Mouse (Mus musculus) urinary bladder, adult 2 months (tissue): ENCODE measurements around the gene Rsf1. TPM values are rescaled to one million over a fixed set of nuclear protein-coding genes. Genes with fewer than 3 reads are reported as not detected.
A peak's percentile ranks its signal among the peaks of the same experiment; 100 is the strongest.

ENCODE experiments used
- DNase-seq: peaks from one replicate; pipeline ENCODE4 v3.0.0; 2022; ENCODE audit warnings: low spot score
- polyA plus RNA-seq: library from polyadenylated mRNA; depleted of rRNA; stranded (reverse); fragments of >200 nt; gene quantifications from 2 replicates; pipeline ENCODE4 v1.2.3, GENCODE M21; 2012

Rsf1 gene
- polyA plus RNA-seq, 1 experiment, result 6.3 TPM

GRCm38 (mm10) chr7:97631290-97631689 is 51.6 kb downstream of the Rsf1 start:
- no peak for DNase-seq

GRCm38 (mm10) chr7:97632897-97633296 is 53.2 kb downstream of the Rsf1 start:
- DNase-seq, result no peak

DNA sequence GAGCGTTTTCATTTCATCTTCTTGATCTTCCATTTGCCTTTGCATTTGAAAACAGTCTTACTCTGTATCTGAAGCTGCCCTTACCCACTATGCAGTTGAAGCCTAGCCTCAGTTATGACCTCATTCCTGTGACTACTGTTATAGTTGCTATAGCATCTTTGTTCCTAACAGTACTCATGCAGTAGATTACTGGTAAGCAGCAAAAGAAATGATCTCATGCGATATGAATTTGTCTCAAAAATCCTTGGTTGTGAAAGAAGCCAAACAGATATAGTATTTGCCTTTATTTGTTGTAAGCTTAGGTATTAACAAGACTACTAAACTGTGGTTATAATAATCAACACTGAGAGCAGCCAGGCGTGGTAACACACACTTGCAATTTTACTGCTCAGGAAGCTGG is 65.4 kb downstream of the Rsf1 start:
- no peak for DNase-seq

DNA sequence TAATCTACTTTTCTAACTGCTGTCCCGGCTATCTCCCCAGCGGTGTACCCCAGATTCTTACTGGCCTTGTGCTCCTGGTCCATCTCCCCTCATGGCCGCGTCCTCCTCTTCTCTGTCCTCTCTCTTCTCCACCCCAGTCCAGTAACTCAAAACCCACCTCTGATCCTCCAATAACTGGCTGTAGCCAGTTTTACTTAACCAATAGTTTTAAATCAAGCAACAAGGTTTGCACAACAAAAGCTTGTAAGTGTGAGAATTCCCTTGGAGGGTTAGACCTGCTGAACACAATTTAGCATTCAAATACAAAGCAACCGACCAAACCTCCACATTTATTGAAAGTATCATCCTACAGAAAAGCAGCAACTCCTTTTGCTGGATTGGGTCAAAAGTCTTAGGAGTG is 68.0 kb downstream of the Rsf1 start:
- DNase-seq, result no peak

DNA sequence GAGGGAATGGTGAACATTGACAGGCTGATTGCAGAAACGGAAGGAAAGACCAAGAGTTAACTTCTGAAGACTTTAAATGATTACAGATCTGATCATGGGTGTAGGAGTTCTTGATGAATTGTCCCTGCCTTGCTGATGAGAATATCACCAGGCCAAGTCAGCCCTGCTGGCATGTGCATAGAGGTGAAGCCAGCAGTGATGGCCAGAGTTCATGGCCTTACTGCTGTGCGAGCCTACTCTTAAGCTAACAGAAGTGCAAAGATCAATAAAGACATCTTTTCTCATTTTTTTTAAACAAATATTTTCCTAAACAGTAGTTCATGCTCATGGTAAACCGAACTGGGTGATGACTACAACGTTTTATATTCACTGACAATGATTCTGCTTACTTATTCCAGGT is 71.0 kb downstream of the Rsf1 start:
- no peak for DNase-seq

GRCm38 (mm10) chr7:97656144-97656543 is 76.5 kb downstream of the Rsf1 start:
- no peak for DNase-seq

DNA sequence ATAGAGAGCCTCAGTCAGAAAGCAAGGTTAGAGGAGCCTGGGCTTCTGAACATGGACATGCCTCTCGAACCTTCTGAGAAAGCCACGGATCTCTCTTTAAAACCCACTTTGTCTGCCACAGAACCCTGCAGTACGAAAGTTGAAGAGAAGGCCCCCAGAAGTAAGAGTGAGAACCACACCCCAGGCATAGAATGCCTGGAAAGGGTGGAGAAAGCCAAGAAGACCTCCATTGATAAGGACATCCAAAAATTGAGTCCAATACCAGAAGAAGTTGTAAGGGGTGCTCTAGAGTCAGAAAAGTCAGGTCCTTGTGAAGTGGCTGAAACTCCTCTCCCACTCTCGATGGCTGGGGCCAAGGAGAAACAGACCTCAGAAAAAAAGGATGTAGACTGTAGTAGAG is 81.9 kb downstream of the Rsf1 start:
- DNase-seq, result no peak

DNA sequence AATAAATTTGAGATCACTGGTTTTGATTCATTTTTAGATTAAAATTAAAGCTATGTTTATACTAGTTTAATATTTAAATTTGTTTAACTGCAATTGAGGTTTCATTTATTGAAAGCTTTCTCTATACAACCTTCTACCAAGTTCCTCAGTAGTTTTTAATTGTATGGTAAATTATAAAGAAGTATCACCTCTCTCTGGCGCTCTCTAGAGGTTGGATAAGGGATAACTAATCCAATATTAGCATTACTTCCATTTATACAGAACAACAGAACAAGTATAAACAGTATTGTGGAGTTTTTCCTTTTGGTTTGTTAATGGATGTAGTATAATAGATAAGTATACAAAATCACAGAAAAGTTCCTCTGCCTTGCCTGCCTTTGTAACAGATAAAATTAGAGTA is 99.5 kb downstream of the Rsf1 start:
- no peak for DNase-seq

- no peak for DNase-seq
Observed at GRCm38 (mm10) chr7:97687831-97688230, 108.1 kb downstream of the Rsf1 start.

DNA sequence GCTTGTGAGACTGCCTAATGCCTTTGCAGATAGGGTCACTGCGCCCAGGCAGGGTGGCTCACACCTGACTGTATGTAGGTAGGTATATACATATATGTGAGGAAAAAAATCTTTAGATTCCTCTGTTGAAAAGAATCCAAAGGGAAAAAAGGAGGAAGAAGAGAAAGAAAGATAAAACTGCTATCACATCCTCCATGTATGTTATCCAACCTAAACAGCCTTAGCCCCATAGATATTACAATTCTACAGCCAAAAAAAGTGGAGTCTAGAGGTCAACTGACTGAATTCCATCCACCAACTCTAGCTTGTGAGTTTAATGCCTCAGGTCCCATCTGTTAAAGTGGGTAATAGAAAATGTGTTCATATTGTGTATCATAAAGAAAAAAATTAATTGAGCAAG is 115.8 kb downstream of the Rsf1 start:
- no peak for DNase-seq

DNA sequence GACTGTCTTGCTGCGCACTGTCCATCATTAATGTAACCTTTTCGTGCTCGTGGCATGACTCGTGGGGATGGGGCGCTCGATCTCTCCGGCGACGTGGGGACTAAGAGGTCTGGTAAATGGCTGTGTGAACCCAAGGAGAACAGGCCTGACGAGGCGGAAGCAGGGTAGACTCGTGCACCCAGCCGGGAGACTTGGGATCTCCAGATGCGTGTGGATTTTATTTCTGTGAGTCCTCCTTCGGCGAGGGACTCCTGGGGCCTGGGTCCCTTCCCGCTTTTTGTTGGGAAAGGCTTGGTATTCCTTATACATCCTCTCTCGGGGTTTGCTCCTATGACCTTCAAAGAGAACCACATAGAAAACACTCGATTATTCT is 116.4 kb downstream of the Rsf1 start:
- DNase-seq, result no peak

DNA sequence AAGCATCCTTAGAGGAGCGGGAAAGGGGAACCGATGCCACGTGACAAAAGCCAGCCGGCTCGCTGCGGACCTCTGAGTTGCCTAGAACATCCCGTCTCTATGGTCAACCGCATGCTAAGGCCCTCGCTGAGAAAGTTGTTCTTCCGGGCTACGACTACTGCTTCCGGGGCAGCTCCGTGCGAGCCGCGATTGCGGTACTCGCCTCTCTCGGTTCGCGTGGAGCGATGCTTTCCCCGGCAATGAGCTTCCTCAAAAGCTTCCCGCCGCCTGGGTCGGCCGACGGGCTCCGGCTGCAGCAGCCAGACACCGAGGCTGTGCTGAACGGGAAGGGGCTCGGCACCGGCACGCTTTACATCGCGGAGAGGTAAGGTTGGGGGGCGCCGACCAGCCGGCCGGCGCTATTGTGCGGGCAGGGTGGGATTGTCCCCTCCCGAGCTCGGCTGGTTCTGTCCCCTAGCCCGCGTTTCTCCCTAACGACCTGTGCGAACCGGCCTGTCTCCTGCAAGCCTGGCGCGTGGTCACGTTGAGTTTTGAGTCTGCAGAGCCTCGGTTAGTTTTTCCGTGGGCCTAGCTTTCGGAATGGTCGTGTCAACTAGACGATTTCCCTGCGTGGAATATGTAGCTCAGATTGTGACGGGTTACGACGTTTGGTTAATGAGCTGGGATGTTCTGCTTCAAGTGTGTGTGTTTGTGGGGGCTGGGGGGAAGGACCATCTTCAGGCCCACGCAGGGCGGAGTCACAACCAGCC is 117.0 kb downstream of the Rsf1 start, which contains the start of gene Clns1a:
Gene Clns1a, plus strand, starts transcription at position 129 of the 749 bp plus-strand sequence.
- peak; percentile 89 for DNase-seq

- no peak for DNase-seq
Observed at GRCm38 (mm10) chr7:97700173-97700572, 120.5 kb downstream of the Rsf1 start.

DNA sequence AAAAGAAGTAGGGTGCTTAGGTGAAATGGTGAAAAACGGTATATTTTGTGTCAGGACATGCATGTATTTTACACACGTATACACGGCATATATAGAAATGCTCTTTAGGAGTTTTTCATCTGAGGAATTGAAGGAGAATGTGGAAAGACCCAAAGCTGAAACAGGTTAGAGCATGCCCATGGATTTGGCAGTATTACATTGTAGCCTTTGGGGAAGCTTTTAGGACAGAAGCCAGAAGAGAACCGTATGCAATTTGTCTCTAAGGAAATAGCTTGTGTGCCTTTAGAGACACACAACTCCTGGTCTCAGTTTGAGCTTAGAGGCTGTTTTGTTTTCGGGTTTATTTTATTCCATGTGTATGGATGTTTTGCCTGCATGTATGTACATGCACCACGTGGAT is 121.4 kb downstream of the Rsf1 start:
- no peak for DNase-seq

GRCm38 (mm10) chr7:97707123-97707522 is 127.4 kb downstream of the Rsf1 start:
- no peak for DNase-seq

DNA sequence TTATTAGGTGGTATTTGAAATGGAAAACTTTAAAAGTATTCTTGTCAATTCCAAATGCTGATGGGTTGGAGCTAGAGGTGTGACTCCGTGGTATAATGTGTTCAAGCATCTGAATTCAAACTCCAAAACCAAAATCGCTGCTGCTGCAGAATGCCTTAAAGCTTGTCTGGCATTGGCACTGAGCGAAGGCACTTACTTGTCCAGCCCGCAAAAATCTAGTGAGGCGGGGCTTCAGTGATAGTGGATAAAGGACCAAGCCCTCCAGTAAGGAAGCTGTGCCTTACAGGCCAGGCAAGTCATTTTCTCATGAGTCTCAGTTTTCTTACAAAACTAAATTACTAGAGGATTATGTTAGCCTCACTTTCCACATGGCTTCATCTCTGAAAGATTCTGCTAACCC is 128.1 kb downstream of the Rsf1 start:
- no peak for DNase-seq

GRCm38 (mm10) chr7:97709204-97709603 is 129.5 kb downstream of the Rsf1 start:
- DNase-seq, result no peak

DNA sequence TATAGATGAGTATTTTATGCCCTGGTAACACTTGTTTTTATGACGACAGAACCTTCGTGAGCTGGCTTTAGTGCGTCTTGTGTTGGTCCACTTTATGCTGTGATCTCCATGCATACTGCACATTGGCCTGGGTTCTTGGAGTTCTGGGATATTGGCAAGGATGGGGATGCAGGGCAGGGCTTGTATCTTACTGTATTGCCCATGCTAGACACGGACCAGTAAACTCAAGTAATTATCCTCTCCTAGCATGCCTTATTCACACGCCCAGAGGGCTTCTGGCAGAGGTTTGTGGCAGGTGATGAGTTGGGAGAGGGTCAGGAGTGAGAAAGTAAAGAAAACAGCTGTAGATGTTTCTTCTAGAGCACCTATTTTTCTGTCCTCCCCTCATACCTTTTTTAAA is 135.0 kb downstream of the Rsf1 start:
- no peak for DNase-seq

DNA sequence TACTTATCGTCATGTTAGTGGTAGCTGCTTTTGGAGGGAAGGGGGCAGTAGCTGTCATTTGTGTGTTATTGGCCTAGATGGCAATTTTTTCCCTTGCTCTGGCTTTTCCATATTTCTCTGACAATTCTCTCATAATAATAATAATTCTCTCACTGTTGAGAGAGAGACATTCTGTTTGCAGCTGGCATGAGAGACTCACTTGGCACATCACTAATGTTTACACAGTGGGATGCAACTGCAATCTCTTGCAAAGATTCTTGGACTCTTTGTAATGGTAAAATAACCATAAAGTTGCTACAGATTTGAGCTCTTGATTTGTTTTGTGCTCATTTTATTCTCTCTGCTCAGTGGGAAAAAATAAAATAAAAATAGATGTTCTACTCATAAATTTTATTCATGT is 137.6 kb downstream of the Rsf1 start:
- DNase-seq, result no peak

- no peak for DNase-seq
Observed at GRCm38 (mm10) chr7:97719078-97719477, 139.4 kb downstream of the Rsf1 start.

DNA sequence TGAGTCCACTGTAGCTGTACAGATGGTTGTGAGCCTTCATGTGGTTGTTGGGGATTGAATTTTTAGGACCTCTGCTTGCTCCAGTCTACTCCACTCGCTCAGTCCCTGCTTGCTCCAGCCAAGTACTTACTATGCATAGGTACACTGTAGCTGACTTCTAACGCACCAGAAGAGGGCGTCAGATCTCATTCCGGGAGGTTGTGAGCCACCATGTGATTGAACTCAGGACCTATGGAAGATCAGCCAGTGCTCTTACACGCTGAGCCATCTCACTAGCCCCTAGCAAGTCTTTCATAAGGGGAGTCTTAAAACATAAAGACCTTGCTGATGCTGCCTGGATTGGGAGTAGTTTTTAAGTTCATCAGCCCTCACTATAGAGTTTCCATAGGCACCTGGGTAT is 140.4 kb downstream of the Rsf1 start:
- DNase-seq, result no peak

DNA sequence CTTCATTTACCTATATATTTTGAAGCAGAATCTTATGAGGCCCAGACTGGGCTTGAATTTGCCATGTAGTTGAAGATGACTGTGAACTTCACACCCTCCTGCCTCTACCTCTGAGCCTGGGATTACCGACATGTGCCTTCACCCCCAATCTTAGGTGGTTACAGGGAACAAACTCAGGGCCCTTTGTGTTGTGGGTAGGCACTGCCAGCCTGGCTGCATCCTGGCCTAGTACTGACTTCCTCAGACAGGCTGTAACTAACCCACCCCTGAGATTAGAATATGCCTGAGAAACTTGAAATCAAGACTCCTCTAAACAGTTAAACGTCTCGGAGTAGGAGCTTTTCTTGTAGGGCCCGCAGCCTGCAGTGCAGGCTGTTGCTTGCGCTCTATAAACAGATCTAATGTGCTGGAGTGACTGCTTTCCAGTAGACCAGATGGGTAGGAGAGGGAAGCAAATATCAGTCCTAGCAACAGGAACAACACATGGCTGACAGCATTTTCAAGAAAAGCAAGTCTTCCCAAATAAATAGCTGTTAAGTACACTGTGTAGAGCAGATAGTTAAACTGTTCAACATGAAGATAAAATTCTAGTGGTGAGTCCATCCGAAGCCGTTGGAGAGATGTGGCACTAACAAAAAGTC is 142.7 kb downstream of the Rsf1 start:
- DNase-seq, result no peak

DNA sequence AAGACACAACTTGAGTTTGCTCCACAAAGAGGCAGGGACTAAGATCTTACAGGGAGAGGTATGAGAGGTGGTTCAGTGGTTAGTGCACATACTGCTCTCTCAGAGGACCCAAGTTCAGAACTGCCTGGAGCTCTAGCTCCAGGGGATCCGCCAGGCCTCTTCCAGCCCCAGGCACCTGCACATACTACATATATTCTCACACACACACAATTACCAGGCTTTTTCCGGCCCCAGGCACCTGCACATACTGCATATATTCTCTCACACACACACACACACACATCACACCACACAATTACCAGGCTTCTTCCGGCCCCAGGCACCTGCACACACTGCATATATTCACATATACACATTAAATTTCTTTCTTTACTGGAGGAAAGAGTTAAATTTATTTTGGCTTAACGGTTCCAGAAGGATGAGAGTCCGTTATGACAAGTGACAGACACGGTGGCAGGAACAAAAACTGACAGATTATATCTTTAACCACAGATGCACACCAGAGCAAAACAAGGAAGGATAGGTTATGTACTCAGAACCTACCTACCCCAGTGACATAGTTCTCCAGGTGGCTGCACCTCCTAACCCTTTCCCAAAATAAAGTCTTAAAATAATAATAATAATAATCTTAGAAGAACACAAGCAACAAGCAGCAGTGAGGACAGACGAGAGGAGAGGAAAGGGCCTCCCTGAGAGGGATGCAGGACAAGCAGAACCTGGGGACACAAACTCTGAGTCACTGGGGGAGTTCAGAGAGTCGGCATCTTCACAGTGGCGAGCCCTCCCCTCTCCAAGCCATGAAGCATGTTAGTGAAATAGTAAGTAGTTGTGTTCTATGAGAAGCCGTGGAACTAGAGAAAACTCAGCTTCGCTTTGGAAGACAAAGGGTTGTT is 144.2 kb downstream of the Rsf1 start:
- DNase-seq, result no peak
